Mouse (Mus musculus) C2C12 (cell line): ENCODE measurements around the gene Fam69a. TPM values are rescaled to one million over a fixed set of nuclear protein-coding genes. Genes with fewer than 3 reads are reported as not detected.
A peak's percentile ranks its signal among the peaks of the same experiment; 100 is the strongest.

Experiments
- H3K27me3 ChIP-seq: one replicate; pipeline ENCODE4 v1.6.1; 2011; ENCODE audit not compliant: control insufficient read depth, insufficient read depth, insufficient read length
- H3K36me3 ChIP-seq: one replicate; pipeline ENCODE4 v1.6.1; 2011; ENCODE audit not compliant: control insufficient read depth, insufficient read depth
- H3K4me3 ChIP-seq: one replicate; pipeline ENCODE4 v1.5.1; 2011; ENCODE audit warnings: mild to moderate bottlenecking, control low read depth; ENCODE audit not compliant: poor library complexity, insufficient read depth, severe bottlenecking
- H3K79me2 ChIP-seq: one replicate; pipeline ENCODE4 v1.6.1; 2011; ENCODE audit not compliant: control insufficient read depth, insufficient read depth
- H3K79me3 ChIP-seq: one replicate; pipeline ENCODE4 v1.6.1; 2011; ENCODE audit warnings: low read depth, control low read depth
- H3ac ChIP-seq: one replicate; pipeline ENCODE3; 2011; ENCODE audit warnings: low read depth; ENCODE audit not compliant: control insufficient read depth, insufficient read length
- CEBPB ChIP-seq: IDR thresholded peaks from one replicate; pipeline ENCODE4 v1.6.1; 2011; ENCODE audit warnings: low read depth, mild to moderate bottlenecking, control low read depth, moderate library complexity
- CTCF ChIP-seq: IDR thresholded peaks from one replicate; pipeline ENCODE4 v1.5.1; 2011; ENCODE audit not compliant: control insufficient read depth, insufficient read depth, insufficient read length
- FOSL1 ChIP-seq: IDR thresholded peaks from one replicate; pipeline ENCODE4 v1.8.0; 2011; ENCODE audit warnings: mild to moderate bottlenecking, low read length; ENCODE audit not compliant: poor library complexity, insufficient read depth, severe bottlenecking
- MAX ChIP-seq: IDR thresholded peaks from one replicate; pipeline ENCODE4 v1.6.1; 2011; ENCODE audit warnings: mild to moderate bottlenecking, control low read depth
- MYOD1 ChIP-seq: IDR thresholded peaks from one replicate; pipeline ENCODE4 v1.6.1; 2011; ENCODE audit warnings: low read depth; ENCODE audit not compliant: control insufficient read depth, insufficient read length
- MYOG ChIP-seq: IDR thresholded peaks from one replicate; pipeline ENCODE4 v1.6.1; 2011; ENCODE audit not compliant: control insufficient read depth, insufficient read length; ENCODE audit errors: extremely low read depth
- USF1 ChIP-seq: IDR thresholded peaks from one replicate; pipeline ENCODE4 v1.6.1; 2011; ENCODE audit warnings: low read depth, mild to moderate bottlenecking, control low read depth, moderate library complexity
- polyA plus RNA-seq: library from polyadenylated mRNA; unstranded; fragments of >200 nt; fragmentation: generic; extraction: Trizol; gene quantifications from one replicate; pipeline ENCODE4 v1.2.1, GENCODE M21; 2012; ENCODE audit warnings: missing spikeins

The Fam69a gene
- polyA plus RNA-seq, 1 experiment, result 4.8 TPM

DNA sequence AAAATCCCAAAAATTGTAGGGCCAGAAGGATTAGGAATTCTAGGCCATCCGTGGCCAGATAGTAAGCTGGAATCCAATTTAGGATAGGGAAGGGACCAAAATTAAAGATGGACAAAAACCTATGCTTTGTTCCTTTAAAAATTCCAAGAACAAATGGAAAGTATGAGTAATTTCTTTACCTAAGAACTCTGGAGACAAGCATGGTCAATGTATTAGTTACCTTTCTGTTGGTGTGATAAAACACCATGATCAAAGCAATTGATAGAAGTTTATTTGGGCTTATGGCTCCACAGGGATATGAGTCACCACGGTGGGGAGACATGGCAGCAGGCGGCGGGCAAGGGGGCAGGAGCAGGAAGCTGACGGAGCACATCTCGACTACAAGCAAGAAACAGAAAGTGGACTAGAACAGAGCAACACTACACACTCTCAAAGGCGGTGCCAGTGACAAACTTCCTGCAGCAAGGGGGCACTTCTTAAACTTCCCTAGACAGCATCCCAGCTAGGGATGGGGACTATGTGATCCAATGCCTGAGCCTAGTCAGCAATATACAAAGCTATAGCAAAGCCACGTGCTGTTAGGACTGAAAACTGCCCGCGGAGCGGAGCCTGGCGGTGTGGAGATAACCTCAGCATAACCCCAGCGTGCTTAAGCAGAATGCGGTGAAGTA, 26.2 kb downstream of the Fam69a start:
- Histone ChIP-seq H3ac (no peak overlapping the region), H3K27me3 (no peaks in the 10 kb centered on the region), H3K4me3 (no peak overlapping the region), H3K79me3 (peaks cover 8% of the 10 kb centered on the region), H3K36me3 (no peaks in the 10 kb centered on the region), H3K79me2 (peaks cover 26% of the 10 kb centered on the region)
- no peak for TF ChIP-seq CTCF
- no peak for TF ChIP-seq MYOG

DNA sequence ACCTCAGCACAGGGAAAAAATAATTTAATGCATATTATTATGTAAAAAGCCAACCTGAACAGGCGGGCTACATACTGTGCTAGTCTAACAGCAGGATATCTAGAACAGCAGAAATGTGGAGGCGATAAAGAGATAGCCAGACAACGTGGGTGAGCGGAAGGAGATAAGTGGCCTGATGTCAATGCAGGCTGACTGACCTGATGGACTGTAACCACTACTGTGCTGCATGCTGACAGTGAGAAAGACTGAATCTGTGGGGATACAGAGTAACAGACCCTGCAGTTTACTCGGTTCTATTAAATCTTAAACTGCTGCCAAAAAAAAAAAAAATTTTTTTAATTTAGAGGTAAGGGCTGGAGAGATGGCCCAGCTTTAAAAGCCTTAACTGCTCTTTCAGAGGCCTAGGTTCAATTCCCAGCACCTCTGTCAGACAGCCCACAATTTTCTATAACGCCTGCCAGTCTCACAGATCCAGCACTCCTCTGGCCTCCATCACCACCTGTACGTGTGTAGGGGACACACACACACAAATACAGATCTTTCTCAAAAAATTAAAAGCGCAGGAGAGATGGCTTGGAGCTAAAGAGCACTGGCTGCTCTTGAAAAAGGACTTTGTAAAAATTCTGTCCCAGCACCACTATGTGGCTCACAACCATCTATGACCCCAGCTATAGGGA, 27.1 kb downstream of the Fam69a start:
- Histone ChIP-seq H3K36me3 (no peaks in the 10 kb centered on the region), H3K79me3 (peaks cover 12% of the 10 kb centered on the region), H3K79me2 (peaks cover 21% of the 10 kb centered on the region), H3K4me3 (no peak overlapping the region), H3K27me3 (no peaks in the 10 kb centered on the region), H3ac (no peak overlapping the region)
- TF ChIP-seq MYOG (no peak), MAX (no peak), USF1 (no peak), MYOD1 (no peak), CEBPB (no peak), CTCF (no peak), FOSL1 (no peak)

DNA sequence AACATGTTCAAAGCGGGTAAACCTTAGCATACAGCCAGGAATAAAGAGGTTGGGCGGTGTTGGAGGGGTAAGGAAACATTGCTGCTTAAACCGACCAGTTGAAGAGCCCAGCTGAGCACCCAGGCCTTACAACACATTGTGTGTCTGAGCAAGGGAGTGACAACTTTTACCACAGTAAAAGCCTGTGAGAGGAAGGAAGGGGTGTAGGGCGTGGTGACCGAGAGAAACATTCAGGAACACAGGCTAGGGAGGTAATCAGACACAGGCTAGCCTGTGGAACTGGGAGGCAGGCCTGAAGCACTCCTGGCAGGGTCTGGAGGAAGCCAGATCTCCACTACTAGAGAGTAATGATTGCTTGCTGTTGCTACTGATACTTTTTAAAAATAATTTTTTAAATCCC, 36.2 kb downstream of the Fam69a start:
- Histone ChIP-seq H3K79me2 (peaks cover 11% of the 10 kb centered on the region), H3K36me3 (no peaks in the 10 kb centered on the region), H3K4me3 (no peak overlapping the region), H3K79me3 (peaks cover 4% of the 10 kb centered on the region), H3ac (no peak overlapping the region), H3K27me3 (no peaks in the 10 kb centered on the region)
- TF ChIP-seq FOSL1 (no peak), MAX (no peak), CEBPB (no peak), MYOG (no peak), USF1 (no peak), MYOD1 (no peak), CTCF (no peak)

DNA sequence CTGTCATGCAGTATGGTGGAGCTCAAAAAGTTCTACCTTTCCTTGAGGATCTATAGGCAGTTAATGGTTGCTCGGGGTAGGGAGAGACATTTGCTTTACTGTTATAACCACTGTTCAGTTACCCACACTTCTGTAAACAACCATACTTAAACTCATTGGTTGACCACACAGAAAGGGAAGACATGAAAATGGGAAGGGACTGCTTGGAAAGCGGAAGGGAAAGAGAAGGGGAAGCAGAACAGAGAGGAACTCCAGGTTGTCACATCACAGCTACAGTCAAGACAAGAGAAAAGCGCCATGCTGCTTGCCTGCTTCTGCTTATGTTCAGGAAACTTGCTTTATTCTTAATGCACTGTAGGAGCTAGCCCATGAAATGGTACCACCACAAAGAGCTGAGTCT, 37.3 kb downstream of the Fam69a start:
- TF ChIP-seq MYOD1 (no peak), USF1 (no peak), MYOG (no peak), FOSL1 (no peak), MAX (no peak), CTCF (no peak), CEBPB (no peak)
- no peak overlapping the region for H3K4me3 ChIP-seq
- no peaks in the 10 kb centered on the region for H3K79me3 ChIP-seq
- no peaks in the 10 kb centered on the region for H3K27me3 ChIP-seq
- H3ac ChIP-seq, result no peak overlapping the region
- H3K36me3 ChIP-seq, result no peaks in the 10 kb centered on the region
- peaks cover 8% of the 10 kb centered on the region for H3K79me2 ChIP-seq

DNA sequence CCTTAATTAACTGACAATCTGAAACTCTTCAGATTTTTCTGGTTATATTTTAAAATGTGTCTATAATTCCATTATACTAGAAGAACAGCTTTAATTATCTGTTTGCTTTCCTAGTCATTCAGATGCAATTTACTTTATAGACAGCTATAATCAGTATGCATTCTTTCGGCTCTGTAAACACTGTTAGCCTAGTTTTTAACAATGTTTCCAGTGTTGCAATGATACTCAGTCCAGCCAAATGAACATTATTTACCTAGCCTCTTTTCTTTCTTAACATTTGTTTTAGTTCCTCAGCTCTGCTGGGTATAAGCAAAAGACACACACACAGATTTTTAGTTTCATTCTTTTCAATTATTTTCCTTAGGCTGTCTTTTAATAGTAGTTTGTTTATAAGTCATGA, 38.0 kb downstream of the Fam69a start:
- Histone ChIP-seq H3ac (no peak overlapping the region), H3K27me3 (no peaks in the 10 kb centered on the region), H3K79me2 (peaks cover 10% of the 10 kb centered on the region), H3K79me3 (no peaks in the 10 kb centered on the region), H3K36me3 (no peaks in the 10 kb centered on the region), H3K4me3 (no peak overlapping the region)
- TF ChIP-seq MAX (no peak), FOSL1 (no peak), USF1 (no peak), MYOG (no peak), CTCF (no peak), CEBPB (no peak), MYOD1 (no peak)

DNA sequence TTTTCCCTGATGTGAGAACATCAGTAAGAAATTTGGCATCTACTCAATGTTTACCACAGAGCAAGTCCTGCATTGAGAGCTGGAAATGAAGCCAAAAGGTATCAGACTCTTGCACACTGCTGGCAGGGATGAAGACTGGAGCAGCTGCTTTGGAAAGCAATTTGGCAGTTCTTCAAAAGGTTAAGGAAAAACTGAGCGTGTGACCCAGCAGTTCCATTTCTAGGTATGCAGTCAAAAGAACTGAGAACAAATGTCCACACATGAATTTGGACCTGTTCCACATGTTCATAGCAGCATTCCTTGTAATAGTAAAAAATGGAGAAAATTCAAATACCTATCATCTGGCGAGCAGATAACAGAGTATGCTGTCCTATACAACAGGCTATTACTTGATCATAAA, 39.3 kb downstream of the Fam69a start:
- Histone ChIP-seq H3K79me2 (peaks cover 10% of the 10 kb centered on the region), H3K36me3 (no peaks in the 10 kb centered on the region), H3K79me3 (peaks cover 3% of the 10 kb centered on the region), H3K27me3 (no peaks in the 10 kb centered on the region), H3K4me3 (no peak overlapping the region), H3ac (no peak overlapping the region)
- no peak for TF ChIP-seq MAX
- peak; percentile 23 for TF ChIP-seq MYOD1
- no peak for TF ChIP-seq USF1
- TF ChIP-seq MYOG, result no peak
- no peak for TF ChIP-seq CEBPB
- TF ChIP-seq CTCF, result no peak
